Mouse (Mus musculus) olfactory bulb, adult 2 months (tissue): Measurements from ENCODE around the gene Mzf1.

ENCODE experiments used
- CTCF ChIP-seq: fragments of 200-500 bp; IDR thresholded peaks from 2 replicates; pipeline ENCODE4 v1.5.1; 2012; ENCODE audit warnings: low read depth, mild to moderate bottlenecking, low read length, moderate library complexity; ENCODE audit not compliant: insufficient read depth
- POLR2A ChIP-seq: fragments of 200-500 bp; IDR thresholded peaks from 2 replicates; pipeline ENCODE4 v1.6.1; 2012; ENCODE audit warnings: mild to moderate bottlenecking, low read depth, low read length, moderate library complexity; ENCODE audit not compliant: insufficient read depth

DNA sequence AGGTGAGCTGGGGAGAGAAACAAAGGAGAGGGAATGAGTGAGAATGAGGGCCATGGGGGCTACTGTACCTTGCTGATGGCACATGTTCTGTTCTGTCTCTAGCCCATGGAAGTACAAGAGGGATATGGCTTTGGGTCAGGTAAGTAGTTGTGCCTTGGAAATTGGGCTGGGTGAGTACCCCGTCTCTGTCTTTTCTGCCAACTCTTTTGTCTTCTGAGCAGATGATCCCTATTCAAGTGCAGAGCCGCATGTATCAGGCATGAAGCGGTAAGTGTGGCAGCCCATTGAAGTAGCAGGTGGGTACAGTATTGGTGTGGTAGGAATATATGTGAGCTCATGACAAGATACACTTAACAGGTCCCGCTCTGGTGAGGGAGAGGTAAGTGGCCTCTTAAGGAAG lies 25.6 kb downstream of the Mzf1 start:
- TF ChIP-seq POLR2A (no peak), CTCF (no peak)
